Mouse (Mus musculus): ENCODE measurements at regions not wholly inside any gene's neighbourhood (a gene's known extent, or its start where the extent isn't known, plus 50 kb on each side); places are given as distances from the start of the nearest gene placed in this dataset.

DNA sequence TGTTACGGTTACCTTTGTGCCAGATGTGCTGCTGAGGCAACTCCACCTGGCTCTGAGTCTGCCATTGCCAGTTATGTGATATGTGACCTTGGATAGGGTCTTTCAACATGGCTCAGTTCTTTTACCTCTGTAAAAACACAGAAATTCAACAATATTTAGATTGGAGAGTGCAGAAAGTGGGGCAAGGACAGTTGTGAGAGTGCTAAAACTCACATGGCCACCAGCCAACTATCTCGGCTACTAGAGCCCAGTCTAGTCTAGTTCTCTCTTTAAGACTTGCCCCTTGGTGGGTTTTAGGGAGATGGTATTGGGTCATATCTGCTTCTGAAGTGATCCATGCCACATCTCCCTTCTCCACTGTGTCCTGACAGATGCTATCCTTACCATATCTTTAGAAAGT lies 233.0 kb downstream of the Phf14 start:
- DNase-seq (ENCODE audit: low spot score in 2 of 2), result no peak

DNA sequence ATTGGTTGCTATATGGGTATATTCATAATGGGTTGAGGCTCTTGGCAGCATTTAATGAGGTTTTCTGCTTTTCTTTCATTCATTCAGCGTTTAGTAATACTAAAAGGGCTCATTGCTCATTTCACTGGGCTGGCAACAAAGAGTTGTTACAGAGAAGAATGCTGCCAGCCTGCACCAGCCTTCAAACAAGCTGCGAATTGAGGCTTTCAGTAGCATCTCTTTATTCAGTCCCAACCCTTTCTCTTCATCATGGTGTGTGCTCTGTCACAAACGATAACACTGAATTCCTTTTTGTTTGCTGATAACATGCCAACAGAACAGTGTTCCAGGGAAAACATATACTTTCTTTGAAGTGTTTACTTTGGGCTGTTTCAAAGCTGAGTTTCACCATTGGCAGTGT lies 237.6 kb downstream of the Phf14 start:
- peak in 1 of 2 experiments; percentile 41 for DNase-seq (ENCODE audit: low spot score in 2 of 2)

DNA sequence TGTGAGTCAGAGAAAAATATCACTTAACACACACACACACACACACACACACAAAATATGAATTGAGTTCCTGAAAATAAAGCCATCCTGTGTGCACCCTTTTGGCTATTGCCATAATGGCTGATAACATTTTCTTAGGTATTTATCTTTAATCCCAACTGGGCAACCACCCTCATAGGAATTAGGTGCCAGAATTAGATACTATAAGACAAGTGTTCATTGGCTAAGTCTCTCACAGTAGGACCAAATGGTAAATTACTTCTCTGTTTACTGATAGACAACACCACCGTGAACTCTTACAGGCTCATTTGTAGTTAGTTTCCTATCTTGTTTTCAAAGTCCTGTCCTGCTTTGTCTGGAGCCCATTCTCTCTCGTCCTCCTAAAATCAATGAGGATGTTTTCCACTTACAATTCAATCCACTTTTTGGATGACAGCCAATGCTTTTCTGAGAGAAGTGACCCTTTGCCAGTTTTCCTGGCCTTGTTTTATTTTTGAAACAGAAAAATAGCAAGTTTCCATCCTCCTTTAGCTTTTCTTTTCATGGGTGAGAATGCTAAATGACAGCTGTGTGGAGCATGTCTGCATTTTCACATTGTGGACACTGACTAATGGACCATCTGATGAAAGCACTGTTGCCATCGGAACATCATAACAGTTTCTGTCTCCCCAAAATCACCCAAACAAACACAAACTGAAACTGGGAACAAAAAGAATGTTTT lies 243.2 kb downstream of the Phf14 start:
- no peak for DNase-seq (ENCODE audit: low spot score in 2 of 2)

DNA sequence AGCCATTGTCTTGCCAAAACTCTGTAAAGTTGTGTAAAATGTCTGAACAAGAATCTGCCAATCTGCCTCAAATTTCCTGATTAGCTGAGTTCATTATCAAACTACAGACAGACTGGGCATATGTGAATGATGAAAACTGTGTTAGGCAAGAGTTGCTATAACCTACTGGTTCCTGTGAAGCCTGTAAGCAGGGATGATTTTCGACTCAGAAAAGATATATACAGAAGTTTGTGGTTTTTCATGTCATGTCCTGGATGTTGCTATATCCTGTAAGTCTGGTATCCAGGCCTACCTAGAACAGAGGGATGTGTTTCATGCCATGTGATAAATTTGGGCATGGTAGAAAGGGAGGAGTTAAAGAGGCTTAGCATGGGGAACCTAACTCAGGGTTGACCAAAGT lies 256.4 kb downstream of the Phf14 start:
- DNase-seq (ENCODE audit: low spot score in 2 of 2), result no peak

DNA sequence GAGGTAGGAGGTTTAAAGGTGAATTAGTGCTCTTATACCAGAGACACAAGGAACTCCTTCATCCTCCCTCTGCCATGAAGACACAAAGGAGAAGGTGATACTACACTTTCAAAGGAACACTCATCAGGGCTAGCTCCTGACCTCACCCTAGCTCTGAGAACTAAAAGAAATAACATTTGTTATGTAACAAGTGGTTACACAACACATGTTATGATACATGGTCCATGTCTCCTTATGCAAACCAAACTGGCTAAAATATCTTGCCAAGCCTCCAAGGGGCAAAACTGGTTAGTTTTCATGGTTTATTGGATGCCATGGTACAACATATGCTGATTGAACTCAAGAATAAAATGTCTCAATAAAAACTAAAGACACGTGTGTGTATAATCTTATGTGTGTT lies 260.9 kb downstream of the Phf14 start:
- no peak for DNase-seq (ENCODE audit: low spot score in 2 of 2)

DNA sequence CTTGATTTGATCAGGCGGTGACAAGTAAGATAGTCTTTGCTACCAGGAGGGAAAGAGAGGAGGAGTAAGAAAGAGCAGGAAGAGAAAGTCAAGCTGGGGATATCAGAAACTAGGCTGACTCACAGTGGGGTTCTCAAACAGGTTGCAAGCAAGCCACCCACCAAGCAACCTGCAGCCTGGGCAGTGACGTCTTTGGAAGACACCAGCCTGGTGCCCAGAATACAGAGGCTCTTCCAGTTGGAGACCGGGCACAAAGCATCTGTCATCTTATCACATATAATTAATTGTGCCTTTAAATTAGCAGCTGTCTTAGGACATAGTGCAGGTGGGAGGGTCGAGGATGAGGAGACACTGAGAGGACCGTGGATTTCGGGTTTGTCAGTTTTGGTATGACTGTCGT lies 261.8 kb downstream of the Phf14 start:
- DNase-seq (ENCODE audit: low spot score in 2 of 2), result no peak

DNA sequence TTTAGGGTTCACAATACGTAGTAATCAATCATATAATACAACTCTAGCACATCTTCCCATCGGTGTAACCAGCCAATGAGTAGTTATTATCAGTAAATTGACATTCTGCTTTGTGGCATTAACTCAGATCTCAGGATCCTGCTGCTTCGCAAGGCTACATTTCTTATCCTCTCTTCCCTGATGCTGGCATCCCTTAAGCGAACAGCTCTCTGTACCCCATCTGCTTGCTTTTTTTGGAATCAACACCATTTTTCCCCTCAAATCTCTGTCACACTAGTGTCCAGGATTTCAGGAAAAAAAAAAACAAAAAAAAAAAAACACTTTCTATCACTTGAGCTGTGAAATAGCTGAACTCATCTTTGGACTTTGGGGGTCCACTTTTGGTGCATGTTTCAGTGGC lies 263.1 kb downstream of the Phf14 start:
- no peak for DNase-seq (ENCODE audit: low spot score in 2 of 2)

DNA sequence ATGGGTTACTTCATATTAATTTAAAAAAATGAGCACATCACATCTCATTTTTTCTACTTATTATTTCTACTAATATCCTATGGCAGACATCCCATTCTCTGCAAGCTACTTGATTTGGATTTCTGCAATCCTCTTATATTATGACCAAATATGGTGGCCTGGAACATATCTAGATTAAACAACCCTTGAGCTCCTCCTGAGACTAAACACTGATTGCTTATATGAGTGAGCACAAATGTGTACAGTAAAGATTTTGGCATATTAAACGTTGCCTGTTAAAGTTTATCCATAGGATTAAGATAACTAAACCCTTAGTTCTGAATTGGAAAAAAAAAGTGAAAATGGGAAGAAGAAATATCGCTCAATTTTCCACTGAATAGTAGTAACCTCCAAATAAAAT lies 263.6 kb downstream of the Phf14 start:
- no peak for DNase-seq (ENCODE audit: low spot score in 2 of 2)

DNA sequence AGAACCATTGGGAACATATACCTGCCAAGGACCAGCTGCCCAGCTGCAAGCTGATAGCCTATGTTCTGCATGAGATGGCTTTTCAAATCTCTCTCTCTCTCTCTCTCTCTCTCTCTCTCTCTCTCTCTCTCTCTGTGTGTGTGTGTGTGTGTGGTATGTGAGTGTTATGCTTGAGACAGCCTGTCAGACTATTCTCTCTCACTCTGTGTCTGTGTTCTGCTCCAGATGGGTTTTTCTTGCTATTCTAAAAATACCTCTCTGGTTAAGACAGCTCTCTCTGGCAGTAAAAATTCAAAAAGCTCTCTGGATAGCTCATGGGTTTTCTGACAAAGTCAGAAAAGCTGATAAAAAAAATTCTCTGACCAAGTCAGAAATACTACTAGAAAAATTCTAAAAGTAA lies 270.4 kb downstream of the Phf14 start:
- DNase-seq (ENCODE audit: low spot score in 2 of 2), result peak in 1 of 2 experiments; percentile 28

DNA sequence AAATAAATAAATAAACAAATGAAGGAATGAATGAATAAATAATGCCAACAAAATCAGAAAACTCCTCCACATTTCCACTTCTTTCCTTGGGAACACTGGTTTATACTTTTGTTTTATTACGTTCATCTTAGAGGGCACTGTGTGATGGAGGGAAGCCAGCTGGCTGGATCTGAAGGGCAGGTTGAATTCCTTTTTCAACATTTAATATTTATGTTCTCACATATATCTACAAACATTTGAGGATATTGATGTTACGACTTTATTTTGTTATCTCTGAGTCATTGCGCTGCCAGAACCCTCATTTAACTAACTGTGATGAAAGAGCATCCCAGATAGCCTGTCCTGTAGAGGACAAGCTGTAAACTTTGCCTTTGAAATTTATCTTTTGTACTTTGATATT lies 273.3 kb downstream of the Phf14 start:
- no peak for DNase-seq (ENCODE audit: low spot score in 2 of 2)

DNA sequence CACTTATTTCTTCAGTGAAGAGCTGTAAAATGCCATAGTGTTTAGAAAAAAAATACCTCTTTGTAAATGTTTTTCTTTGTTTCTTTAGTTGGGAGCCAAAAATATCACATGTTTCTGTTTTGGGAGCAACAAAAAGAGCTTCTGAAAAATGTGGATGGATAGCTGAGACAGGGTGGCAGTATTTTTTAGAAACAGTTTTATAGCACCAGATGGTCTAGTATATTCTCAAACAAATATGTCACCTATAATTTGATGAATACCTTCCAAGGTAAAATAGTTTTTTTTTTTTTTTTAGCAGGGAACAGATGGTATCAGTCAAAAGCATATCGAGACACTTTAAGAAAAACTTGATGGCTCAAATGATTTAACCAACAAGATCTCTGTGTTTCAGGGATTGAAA lies 302.6 kb downstream of the Phf14 start:
- no peak for DNase-seq (ENCODE audit: low spot score in 2 of 2)

DNA sequence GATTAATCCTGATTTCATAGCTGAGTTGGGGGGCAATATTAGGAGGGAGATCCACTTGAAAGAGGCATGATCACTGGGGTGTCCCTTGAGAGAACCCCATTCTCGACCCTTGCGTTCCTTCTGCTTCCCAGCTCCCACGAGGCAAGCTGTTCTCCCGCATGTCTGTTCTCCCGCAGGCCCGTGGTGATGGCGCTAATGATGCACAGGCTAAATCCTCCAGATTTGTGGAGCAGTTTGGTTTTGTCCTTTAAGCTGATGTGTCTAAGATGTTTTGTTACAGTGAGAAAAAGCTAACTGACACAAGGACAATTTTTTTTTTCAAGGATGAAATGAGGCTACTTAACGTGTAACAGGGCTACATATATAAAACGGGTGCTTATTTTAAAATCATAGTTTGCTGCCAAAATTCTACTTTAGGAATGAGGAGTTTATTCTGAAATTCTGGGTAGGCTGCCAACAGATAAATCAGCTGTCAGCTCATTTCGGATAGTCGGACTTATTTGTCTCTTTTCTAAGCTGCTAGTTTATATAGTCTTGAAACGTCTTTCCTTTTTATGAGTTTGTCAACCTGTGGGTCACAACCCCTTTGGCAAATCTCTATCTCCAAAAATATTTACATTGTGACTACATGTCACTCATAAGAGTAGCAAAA lies 307.0 kb downstream of the Phf14 start:
- DNase-seq (ENCODE audit: low spot score in 2 of 2), result peak in 1 of 2 experiments; percentile 8

DNA sequence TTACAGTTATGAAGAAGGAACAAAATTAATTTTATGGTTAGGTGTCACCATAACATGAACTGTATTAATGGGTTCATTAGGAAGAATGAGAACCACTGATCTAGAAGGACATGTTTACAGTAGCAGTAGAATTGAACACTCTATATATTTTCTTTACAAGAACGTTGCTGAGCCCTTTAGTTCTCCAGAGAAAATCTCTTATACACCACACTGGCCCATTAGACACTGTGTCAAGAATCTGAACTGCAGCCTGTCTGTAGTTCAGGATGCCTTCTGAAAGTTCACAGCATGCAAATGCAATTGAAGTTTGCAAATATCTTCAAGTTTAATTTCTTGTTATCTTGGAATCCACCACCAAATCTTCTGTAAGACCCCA lies 307.6 kb downstream of the Phf14 start:
- DNase-seq (ENCODE audit: low spot score in 2 of 2), result no peak

DNA sequence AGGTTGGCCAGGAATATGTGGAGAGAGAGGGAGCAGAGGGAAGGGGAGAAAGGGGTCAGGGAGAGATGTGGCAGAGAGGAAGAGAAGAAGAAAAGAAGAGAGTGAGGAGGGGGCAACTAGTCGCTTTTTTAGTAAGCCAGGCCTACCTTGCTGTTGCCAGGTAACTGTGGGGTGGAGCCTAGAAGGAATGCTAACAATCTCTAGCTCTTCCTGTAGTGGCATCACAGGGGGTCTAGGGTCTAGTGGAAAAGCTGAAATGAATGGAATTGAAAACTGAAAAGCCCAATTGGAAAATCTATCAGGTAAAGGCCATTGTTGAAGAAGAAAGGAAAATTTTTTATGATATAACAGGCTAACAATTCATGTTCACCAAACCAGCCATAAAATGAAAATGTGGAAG lies 336.5 kb downstream of the Phf14 start:
- no peak for DNase-seq (ENCODE audit: low spot score in 2 of 2)

DNA sequence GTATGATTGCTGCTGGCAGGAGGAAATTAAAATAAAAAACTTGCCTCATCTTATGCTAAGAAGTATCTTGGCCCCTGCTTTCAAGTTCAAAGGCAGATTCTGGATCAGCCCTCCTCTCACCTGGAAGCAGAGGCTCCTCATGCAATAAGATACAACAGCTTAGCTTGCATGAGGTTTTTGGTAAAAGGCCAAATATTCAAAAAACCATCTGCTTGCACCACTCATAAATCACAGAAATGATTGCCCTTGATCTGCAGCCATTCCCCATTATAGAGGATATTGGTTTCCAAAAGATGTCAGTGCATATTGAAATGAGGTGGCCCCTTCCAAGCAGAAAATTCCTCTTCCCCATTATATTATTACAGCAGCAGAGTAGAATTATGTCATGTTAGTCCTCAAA lies 340.4 kb downstream of the Phf14 start:
- no peak for DNase-seq (ENCODE audit: low spot score in 2 of 2)

DNA sequence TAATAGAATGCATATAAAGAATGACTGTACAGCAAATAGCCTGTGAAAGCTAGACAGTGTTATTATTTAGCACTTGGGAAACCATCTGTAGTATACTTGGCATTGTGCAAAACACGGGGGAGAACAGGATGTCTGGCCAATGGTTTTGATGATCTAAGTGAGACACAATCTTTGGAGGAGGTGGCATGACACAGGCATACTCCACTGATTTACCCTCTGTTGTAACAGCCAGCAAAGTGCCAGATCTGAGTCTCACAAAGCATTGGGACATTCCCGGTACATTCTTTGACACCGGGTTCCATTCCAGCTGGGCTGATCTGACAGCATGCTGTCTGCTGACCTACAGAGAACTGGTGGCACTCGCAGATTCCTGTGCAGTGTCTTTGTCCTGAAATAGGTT lies 341.0 kb downstream of the Phf14 start:
- peak in 1 of 2 experiments; percentile 42 for DNase-seq (ENCODE audit: low spot score in 2 of 2)

DNA sequence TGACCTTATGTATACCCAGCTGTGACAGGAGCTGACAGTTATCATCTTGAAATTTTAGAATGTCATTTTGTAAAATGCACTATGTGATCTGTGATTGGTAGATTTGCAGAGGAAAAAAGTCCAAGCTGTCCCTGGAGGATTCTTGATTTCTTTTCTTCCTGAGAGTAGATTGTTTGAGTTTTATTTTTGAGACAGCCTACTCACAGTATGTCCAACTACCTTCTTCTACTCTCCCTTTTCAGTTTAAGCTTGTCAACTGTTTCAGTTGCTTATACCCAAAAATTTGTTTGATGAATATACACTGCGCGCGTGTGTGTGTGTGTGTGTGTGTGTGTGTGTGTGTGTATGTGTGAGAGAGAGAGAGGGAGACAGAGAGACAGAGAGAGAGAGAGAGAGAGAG lies 346.9 kb downstream of the Phf14 start:
- no peak for DNase-seq (ENCODE audit: low spot score in 2 of 2)

DNA sequence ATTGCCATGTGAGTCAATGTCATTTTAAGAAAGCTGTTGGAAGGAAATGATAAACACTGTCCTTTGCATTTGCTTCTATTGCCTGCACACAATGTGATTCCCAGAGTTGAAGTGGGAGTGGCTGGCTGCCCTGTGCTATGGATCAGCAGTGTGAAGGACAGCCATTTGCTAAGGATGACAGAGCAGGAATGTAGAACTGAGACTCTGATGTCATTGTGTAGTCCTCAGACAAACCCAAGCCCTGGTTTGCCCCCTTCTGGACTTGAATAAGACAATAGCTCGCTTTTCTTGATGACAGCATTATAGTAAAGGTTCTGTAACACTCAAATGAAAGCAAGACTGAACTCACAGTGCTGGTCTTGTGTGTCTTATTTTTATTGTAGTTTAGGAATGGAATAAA lies 347.8 kb downstream of the Phf14 start:
- DNase-seq (ENCODE audit: low spot score in 2 of 2), result no peak

DNA sequence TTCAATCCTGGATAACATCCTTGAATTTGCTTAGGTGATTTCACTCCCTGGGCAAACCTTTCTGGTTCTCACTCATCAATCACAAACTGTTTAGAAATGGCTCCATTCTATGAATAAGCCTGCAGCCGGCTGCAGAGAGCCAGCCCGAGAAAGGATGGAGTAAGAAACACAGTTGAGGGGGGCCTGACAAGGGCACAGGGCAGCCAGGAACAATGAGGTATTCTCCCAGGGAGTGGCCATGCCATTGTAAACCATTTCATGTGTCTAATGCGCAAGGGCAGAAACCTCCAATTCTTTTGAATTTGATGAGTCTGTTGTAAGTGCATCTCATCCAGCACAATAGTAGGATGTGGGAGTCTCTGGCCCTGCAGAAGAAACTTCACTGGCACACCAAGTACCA lies 350.7 kb downstream of the Phf14 start:
- DNase-seq (ENCODE audit: low spot score in 2 of 2), result no peak

DNA sequence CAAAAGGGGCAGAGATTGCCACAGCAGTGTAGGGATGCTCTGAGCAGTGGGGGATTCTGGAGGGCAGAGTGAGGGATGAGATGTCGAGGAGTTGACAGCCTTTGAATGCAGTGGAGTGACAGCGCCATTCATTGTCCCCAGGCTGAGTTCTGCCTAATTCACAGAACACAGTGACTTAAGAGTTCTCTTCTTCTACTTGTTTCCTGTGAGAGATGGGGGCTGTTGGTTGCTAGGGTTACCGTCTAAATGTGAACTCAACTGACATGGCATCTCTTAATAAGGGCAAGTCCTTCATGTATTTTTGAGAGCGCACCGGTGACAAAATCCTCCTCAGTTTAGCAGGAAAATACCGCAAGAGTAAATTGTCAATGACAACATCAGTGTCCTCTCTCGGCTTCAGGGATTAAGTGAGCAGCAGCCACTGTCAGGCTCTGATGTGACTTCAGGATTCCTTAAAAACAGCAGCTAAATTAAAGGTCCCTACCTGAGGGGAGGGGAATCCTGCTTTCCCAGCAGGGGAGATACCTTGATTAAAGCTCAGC lies 351.4 kb downstream of the Phf14 start:
- DNase-seq (ENCODE audit: low spot score in 2 of 2), result peak in 1 of 2 experiments; percentile 17

DNA sequence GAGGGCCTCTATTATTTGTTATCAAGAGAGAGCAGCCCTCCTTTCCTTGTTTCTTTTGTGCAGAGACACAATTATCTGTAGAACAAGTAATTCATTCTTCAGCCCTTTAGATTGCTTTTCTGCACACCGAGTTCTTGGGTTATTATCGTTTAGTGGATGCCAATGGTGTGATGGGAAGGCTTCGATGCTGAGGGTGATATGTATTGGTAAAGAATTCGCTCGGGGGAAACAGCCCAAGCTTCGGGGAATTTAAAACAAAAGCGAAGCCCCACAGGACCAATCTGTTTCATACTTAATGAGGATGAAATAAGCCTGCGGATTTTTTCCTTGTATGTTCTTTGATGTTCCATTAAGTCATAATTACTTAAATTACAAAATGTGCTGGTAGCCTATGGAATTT lies 352.0 kb downstream of the Phf14 start:
- no peak for DNase-seq (ENCODE audit: low spot score in 2 of 2)

DNA sequence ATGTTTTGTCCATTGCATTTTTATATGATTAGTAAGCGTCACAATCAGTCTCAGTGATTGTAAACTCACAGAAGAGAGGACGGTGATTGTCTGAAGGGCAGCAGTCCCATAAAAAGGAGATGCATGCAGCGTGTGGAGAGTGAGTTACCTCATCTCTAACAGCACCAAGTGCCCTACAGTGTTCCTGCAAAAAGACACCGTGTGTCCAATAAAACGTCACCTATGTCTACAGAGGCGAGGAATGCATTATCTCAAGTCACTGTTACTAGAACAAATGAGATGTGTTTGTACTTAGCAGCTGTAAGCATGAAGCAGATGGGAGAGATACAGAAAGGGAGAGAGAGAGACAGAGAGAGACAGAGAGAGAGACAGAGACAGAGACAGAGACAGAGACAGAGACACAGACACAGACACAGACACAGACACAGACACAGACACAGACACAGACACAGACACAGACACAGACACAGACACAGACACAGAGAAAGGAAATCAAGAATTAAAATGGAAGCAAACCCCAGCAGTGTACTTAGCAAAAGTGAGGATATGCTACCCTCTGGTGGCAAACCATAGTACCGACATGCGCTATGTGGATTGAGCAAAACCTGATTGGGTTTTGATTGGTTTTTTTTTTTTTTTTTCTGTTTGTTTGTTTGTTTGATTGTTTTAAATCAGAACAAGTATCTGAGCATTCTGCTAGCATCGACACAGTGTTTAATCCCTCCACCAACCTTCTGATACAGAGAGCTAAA lies 352.9 kb downstream of the Phf14 start:
- peak; percentile 57 to 75 for DNase-seq (ENCODE audit: low spot score in 2 of 2)
